Mouse (Mus musculus) kidney, embryonic 14.5 days (tissue): Measurements from ENCODE around the gene Smc1b. TPM values are rescaled to one million over a fixed set of nuclear protein-coding genes. Genes with fewer than 3 reads are reported as not detected.

Experiments
- ATAC-seq: fragments of 200-750 bp; cut with Nextera tagmentation; 2 replicates; pipeline ENCODE4 v1.8.0; 2017; ENCODE audit warnings: moderate number of reproducible peaks, mild to moderate bottlenecking, moderate TSS enrichment, moderate library complexity; ENCODE audit not compliant: low FRiP score, low TSS enrichment
- H3K27ac ChIP-seq: fragments of 300-500 bp; sonication (generic); 2 replicates; pipeline ENCODE4 v1.5.1; 2014; ENCODE audit warnings: low read depth, mild to moderate bottlenecking, low read length, moderate library complexity, mixed read lengths
- H3K27me3 ChIP-seq: fragments of 300-500 bp; sonication (generic); 2 replicates; pipeline ENCODE4 v1.6.1; 2014; ENCODE audit warnings: mild to moderate bottlenecking, low read length; ENCODE audit not compliant: control insufficient read depth, insufficient read depth
- H3K36me3 ChIP-seq: fragments of 300-500 bp; sonication (generic); 2 replicates; pipeline ENCODE4 v1.6.1; 2014; ENCODE audit warnings: low read length, mixed read lengths; ENCODE audit not compliant: control insufficient read depth, insufficient read depth
- H3K4me1 ChIP-seq: fragments of 300-500 bp; sonication (generic); 2 replicates; pipeline ENCODE4 v1.6.1; 2014; ENCODE audit warnings: low read length, mixed read lengths; ENCODE audit not compliant: control insufficient read depth, insufficient read depth
- H3K4me2 ChIP-seq: fragments of 300-500 bp; sonication (generic); replicated peaks from 2 replicates; pipeline ENCODE4 v1.6.1; 2014; ENCODE audit warnings: low read depth, mild to moderate bottlenecking, low read length
- H3K4me3 ChIP-seq: fragments of 300-500 bp; sonication (generic); 2 replicates; pipeline ENCODE4 v1.5.1; 2014; ENCODE audit warnings: mild to moderate bottlenecking, low read length
- H3K9ac ChIP-seq: fragments of 300-500 bp; sonication (generic); 2 replicates; pipeline ENCODE4 v1.6.1; 2014; ENCODE audit warnings: low read depth, mild to moderate bottlenecking, low read length, moderate library complexity
- H3K9me3 ChIP-seq: fragments of 300-500 bp; sonication (generic); 2 replicates; pipeline ENCODE4 v1.6.1; 2016; ENCODE audit warnings: low read length; ENCODE audit not compliant: control insufficient read depth
- WGBS: fragments of 180-500 bp; shearing (Covaris S2); extraction: QIAGEN DNeasy Blood & Tissue Kit; methylation state at CpG from one replicate; pipeline ENCODE4 v1.1.7; 2014; 5-methylcytosine and 5-hydroxymethylcytosine counted together
- polyA plus RNA-seq: library from polyadenylated mRNA; unstranded; fragments of >200 nt; fragmentation: Nextera tagmentation; extraction: Ambion mirVana; gene quantifications from 2 replicates; pipeline ENCODE4 v1.2.1, GENCODE M21; 2014

The Smc1b gene
- polyA plus RNA-seq, 1 experiment from 2014 or later = 0.22 TPM

DNA sequence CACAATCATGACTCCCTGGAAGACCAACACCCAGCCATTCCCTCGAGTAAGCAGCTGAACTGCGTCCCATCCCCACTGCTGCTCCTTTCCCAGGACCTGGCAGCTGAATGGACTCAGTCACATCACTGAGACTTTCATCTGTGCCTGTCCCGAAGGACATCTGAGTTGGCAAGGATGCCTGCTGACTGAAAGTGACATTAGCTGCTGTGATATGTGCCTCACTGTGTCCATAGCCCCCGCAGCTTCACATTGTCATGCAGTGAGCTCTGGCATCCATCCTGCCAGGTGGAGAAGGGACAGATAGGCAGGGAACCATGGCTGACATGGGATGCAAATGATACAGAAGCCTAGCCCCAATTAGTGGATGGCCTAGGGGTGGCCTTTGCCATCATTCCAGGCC lies 76.6 kb downstream of the Smc1b start:
- WGBS = 81% methylated on average over 4 of the region's 4 CpGs
- Histone ChIP-seq H3K27ac (no peak overlapping the region), H3K4me1 (no peaks in the 10 kb centered on the region), H3K4me3 (no peak overlapping the region), H3K36me3 (peaks cover 27% of the 10 kb centered on the region), H3K27me3 (no peaks in the 10 kb centered on the region), H3K9ac (no peak overlapping the region), H3K9me3 (no peaks in the 10 kb centered on the region), H3K4me2 (no peak overlapping the region)
- ATAC-seq = no peak

DNA sequence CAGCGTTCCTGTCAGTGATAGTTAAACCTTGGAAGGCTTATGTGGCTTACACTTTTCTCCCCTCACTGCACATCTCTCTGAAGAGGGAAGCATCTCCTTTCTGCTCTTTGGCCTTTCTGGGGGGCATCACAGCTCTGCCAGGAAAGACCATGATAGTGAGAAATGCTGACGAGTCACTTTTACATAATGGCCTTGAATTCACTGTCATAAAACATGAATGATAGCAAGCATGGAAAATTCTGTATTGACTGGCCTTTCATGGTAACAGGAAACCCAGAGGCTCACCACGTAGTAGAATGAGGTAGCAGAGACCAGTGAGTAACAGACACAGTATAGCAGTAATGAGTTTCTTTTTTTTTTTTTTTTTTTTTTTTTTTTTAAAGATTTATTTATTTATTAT lies 77.7 kb downstream of the Smc1b start:
- Histone ChIP-seq H3K4me2 (no peak overlapping the region), H3K4me3 (no peak overlapping the region), H3K27me3 (no peaks in the 10 kb centered on the region), H3K9me3 (no peaks in the 10 kb centered on the region), H3K36me3 (peaks cover 27% of the 10 kb centered on the region), H3K4me1 (no peaks in the 10 kb centered on the region), H3K9ac (no peak overlapping the region), H3K27ac (no peak overlapping the region)
- ATAC-seq = no peak
- WGBS = 89% methylated on average over 3 of the region's 3 CpGs

DNA sequence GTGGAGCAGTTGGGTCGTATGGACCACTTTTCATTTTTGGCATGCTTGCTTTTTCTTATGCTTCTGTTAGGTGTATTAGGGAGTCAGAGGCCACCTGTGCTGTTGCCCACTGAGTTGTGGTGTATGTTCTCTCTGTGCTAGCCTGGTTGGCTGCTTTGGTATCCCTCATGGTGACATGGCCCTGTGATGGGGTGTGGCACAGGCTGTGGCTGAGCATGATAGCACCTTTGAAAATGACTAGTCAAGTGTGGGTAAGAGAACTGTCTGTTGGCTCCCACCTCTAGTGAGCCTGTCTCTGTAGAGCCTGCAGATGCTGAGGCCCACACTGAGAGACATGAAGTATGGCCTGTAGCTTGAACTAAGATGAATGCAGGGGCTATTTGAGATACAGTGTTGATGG lies 82.0 kb downstream of the Smc1b start:
- Histone ChIP-seq H3K27me3 (no peaks in the 10 kb centered on the region), H3K9ac (no peak overlapping the region), H3K27ac (no peak overlapping the region), H3K9me3 (no peaks in the 10 kb centered on the region), H3K4me1 (no peaks in the 10 kb centered on the region), H3K36me3 (peaks cover 37% of the 10 kb centered on the region), H3K4me2 (no peak overlapping the region), H3K4me3 (no peak overlapping the region)
- no peak for ATAC-seq
- WGBS = 94% methylated on average over 1 of the region's 1 CpGs

DNA sequence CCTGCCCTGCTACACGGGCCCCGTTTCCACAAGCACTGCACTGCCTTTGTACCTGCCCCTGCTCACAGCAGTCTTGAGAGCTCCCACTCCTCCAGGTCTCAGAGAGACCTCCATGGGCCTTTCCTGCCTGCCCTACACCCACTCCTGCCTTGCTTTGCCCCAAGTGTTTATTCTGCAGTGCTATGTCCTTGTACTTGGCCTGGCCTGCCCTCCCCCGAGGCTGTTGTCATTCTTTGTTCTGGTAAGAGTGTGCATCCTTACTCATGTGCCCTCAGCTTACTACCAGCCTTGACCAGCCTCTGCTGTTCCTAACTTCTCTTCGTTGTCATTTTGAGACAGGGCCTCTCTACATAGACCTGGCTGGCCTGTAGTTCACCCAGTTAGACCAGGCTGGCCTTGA lies 83.9 kb downstream of the Smc1b start:
- Histone ChIP-seq H3K36me3 (peaks cover 25% of the 10 kb centered on the region), H3K27me3 (no peaks in the 10 kb centered on the region), H3K4me2 (no peak overlapping the region), H3K4me3 (no peak overlapping the region), H3K4me1 (0 out of 2 replicates have a peak, but pooled peaks cover 5% of the 10 kb centered on the region), H3K9ac (no peak overlapping the region), H3K9me3 (no peaks in the 10 kb centered on the region), H3K27ac (no peak overlapping the region)
- no peak for ATAC-seq
- WGBS = 85% methylated on average over 4 of the region's 4 CpGs

DNA sequence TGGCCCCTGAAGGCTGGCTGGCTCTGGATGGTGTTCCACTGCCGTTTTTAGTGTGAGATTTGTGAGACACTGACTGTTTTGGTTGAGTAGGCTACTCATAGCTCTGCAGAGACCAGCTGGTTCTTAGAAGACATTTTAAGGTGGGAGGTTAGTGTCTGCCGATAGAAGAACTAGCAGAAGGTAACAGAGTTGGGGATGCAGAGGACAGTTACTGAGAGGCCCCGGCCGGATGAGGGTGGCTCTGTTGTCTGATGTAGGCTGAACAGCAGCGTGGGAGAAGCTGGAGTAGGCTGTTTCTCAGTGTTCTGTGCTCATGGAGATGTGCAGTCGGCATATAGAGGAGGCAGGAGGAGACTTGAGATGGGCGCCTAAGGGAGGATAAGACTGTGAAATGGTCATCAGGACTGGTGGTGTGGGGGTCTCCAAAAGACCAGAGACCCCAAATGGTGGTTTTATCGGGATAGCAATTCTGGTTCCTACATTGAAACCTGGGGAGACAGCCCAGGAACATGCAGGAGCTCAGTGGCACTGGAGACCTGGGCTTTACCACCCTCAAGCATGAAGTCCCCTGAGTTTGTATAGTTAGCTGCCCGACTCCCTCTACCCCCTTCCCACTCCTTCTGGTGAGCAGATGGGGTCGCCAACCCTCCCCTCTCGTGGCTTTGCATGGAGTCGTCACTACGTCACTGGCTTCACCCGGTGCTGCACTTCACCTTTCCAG lies 85.4 kb downstream of the Smc1b start:
- Histone ChIP-seq H3K9me3 (no peaks in the 10 kb centered on the region), H3K4me2 (no peak overlapping the region), H3K4me1 (0 out of 2 replicates have a peak, but pooled peaks cover 5% of the 10 kb centered on the region), H3K27me3 (no peaks in the 10 kb centered on the region), H3K4me3 (no peak overlapping the region), H3K36me3 (peaks cover 25% of the 10 kb centered on the region), H3K27ac (no peak overlapping the region), H3K9ac (no peak overlapping the region)
- 91% methylated on average over 14 of the region's 14 CpGs for WGBS
- ATAC-seq = no peak

DNA sequence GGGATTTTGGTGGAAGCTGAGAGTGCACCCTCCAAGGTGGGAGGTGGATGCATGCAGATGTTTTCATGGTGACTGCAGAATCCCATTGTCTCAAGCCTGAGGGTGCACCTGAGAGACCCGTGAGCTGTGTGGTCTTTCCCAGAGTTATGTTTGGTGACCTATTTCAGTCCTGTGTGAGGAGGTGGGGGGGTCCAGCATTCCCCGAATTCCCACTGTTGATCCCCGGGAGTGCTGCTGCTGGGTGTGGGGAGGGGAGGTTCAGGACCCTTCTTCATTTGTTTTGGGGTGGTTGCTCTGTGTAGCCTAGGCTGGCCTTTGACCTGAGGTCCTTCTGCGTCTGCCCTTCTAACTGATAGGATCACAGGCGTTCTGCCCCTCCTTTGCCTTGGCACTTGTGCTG lies 88.0 kb downstream of the Smc1b start:
- 0 out of 2 replicates have a peak, but pooled peaks cover 5% of the 10 kb centered on the region for H3K4me1 ChIP-seq
- H3K4me2 ChIP-seq = no peak overlapping the region
- no peak overlapping the region for H3K4me3 ChIP-seq
- H3K27me3 ChIP-seq = no peaks in the 10 kb centered on the region
- no peak for ATAC-seq
- peaks cover 14% of the 10 kb centered on the region; the same call in 1 of the 2 replicates for H3K36me3 ChIP-seq
- WGBS = 81% methylated on average over 5 of the region's 5 CpGs
- H3K9me3 ChIP-seq = no peaks in the 10 kb centered on the region
- H3K9ac ChIP-seq = no peak overlapping the region
- no peak overlapping the region for H3K27ac ChIP-seq

DNA sequence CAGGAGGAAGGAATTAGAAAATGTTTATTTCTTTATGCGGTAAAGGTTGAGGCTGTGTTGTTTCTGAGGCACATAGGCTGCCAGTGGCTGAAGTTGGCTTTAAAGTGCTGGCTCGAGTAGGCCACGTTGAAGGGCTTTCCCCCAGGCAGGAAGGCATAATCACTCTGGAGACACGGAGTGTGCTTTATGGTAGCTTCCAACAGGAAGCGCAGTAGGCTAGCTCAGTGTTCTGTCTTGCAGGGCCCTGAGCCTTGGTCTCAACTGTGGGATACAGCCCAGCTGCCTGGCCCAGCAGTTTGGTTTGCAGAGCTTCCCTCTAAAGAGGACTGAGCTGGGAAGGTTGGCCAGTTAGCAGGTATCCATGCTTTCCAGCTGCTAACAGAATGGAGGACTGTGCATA lies 88.6 kb downstream of the Smc1b start:
- Histone ChIP-seq H3K27me3 (no peaks in the 10 kb centered on the region), H3K4me2 (no peak overlapping the region), H3K4me3 (no peak overlapping the region), H3K4me1 (0 out of 2 replicates have a peak, but pooled peaks cover 5% of the 10 kb centered on the region), H3K36me3 (peaks cover 8% of the 10 kb centered on the region; the same call in 1 of the 2 replicates), H3K27ac (0 out of 2 replicates have a peak overlapping the region, but pooled peaks have one; percentile 31), H3K9me3 (no peaks in the 10 kb centered on the region), H3K9ac (no peak overlapping the region)
- WGBS = 46% methylated on average over 5 of the region's 5 CpGs
- no peak for ATAC-seq

DNA sequence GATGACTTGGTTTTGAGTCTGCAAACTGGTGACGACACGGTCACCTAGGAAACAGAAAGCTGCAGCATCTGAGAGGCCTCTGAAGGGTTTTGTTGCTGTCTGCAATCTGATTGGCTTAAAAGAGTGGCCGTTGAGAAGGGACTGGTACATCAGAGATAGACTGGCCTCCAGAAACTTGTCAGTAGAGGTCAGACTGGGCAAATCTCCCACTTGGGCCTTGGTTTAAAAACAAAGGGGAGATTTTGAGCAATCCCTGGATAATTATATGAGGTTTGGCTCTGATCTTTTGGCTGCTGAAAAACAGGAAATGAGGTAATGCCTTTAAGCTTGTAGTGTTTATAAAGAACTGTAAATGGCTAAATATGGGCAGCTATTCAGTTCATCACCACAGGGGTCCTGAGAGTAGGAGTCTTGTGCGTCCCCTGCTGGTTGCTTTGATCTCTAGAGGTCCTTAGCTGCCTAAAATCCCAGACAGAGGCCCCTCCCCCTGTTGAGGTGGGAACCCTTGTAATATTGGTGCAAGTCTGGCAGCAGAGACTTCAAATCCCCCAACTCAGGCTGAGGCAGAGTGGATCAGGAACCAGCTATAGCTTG lies 89.3 kb downstream of the Smc1b start:
- H3K4me1 ChIP-seq = peaks cover 9% of the 10 kb centered on the region; the same call in 1 of the 2 replicates
- H3K27ac ChIP-seq = 0 out of 2 replicates have a peak overlapping the region, but pooled peaks have one; percentile 31
- H3K27me3 ChIP-seq = no peaks in the 10 kb centered on the region
- no peak overlapping the region for H3K4me2 ChIP-seq
- no peaks in the 10 kb centered on the region for H3K9me3 ChIP-seq
- H3K4me3 ChIP-seq = no peak overlapping the region
- peak; percentile 79 for ATAC-seq
- WGBS = 18% methylated on average over 4 of the region's 4 CpGs
- H3K36me3 ChIP-seq = peaks cover 7% of the 10 kb centered on the region; the same call in 1 of the 2 replicates
- no peak overlapping the region for H3K9ac ChIP-seq

DNA sequence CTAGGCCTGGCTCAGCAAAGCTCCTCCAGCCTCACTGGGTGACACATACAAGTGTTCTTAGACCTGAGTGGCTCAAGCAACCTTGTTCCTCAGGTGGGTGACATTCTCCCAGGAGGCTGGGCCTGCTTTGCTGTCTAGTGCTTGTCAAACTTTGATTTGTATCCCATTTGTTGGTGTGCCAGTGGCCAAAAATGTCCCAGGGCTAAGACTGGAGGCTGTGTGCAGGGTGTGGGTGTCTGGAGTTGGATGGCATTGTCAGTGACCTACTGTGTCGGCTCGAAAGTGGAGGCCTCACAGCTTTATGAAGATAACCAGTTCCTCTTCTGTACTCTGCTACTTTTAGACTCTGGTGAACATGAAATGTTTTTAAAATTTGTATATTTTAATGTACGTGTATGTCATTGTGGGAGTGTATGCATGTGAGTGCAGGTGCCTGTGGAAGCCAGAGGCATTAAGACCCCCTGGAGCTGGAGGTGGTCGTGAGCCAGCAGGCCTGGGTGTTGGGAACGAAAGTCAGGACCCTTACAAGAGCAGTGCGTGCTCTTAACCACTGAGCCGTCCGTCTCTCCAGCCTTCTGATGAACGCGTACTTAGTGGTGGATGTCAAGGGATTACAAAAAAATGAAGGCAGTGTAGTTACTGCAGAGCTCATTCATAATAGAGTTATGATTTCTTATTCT lies 90.1 kb downstream of the Smc1b start:
- H3K4me1 ChIP-seq = peaks cover 11% of the 10 kb centered on the region; the same call in 1 of the 2 replicates
- WGBS = 89% methylated on average over 10 of the region's 10 CpGs
- H3K4me3 ChIP-seq = no peak overlapping the region
- no peak overlapping the region for H3K9ac ChIP-seq
- no peaks in the 10 kb centered on the region for H3K9me3 ChIP-seq
- peaks cover 7% of the 10 kb centered on the region; the same call in 1 of the 2 replicates for H3K36me3 ChIP-seq
- H3K27ac ChIP-seq = no peak overlapping the region
- no peaks in the 10 kb centered on the region for H3K27me3 ChIP-seq
- ATAC-seq = no peak
- no peak overlapping the region for H3K4me2 ChIP-seq
